Mouse (Mus musculus) brain, adult 10 weeks (tissue): ENCODE measurements around the gene Insyn1. TPM values are rescaled to one million over a fixed set of nuclear protein-coding genes. Genes with fewer than 3 reads are reported as not detected.

Source experiments
- polyA plus RNA-seq: library from polyadenylated mRNA; stranded (reverse); fragments of 350-450 nt; fragmentation: Illumina TruSeq; extraction: RNeasy Lipid Tissue Mini Kit (QIAGEN cat#74804); gene quantifications from one replicate; pipeline ENCODE4 v1.2.3, GENCODE M21; 2015; ENCODE audit warnings: low read depth, low replicate concordance

Gene Insyn1
- 163 TPM for polyA plus RNA-seq

GRCm38 (mm10) chr9:58487851-58488801 is at the start of gene Insyn1:
TSS of gene Insyn1 (plus strand) at chr9:58488603.

Other genes with a start within 250 kb of the Insyn1 start
- gene Pml, start 238.8 kb upstream of the Insyn1 start, polyA plus RNA-seq, result 8.1 TPM
- 76.6 TPM for gene Stoml1, start 235.4 kb upstream of the Insyn1 start, polyA plus RNA-seq
- 1.4 TPM for gene Loxl1, start 175.4 kb upstream of the Insyn1 start, polyA plus RNA-seq
- gene Tbc1d21, start 118.1 kb upstream of the Insyn1 start, polyA plus RNA-seq, result not detected
- gene Cd276, start 66.8 kb downstream of the Insyn1 start, polyA plus RNA-seq, result 7.3 TPM
- gene Nptn, start 93.6 kb downstream of the Insyn1 start, polyA plus RNA-seq, result 1,281 TPM